Mouse (Mus musculus): Measurements from ENCODE around the gene Ivns1abp. TPM values are rescaled to one million over a fixed set of nuclear protein-coding genes. Genes with fewer than 3 reads are reported as not detected.

Ivns1abp gene
- total RNA-seq, 2 experiments from 2014 or later, result 102 to 147 TPM

Other genes starting within 250 kb of the Ivns1abp start
- gene Gm47985, start 161.9 kb upstream of the Ivns1abp start, total RNA-seq (2021), result not detected
- gene Gm8947, start 152.1 kb upstream of the Ivns1abp start, total RNA-seq (2021), result not detected
- not detected for gene Gm47995, start 146.0 kb upstream of the Ivns1abp start, total RNA-seq (2021)
- gene 3110040M04Rik, start 140.4 kb upstream of the Ivns1abp start, total RNA-seq (2021), result not detected
- not detected for gene Gm47996, start 134.3 kb upstream of the Ivns1abp start, total RNA-seq (2021)
- 10 to 100 TPM; 18.1 to 19.1 TPM for gene Swt1, start 84.0 kb downstream of the Ivns1abp start, total RNA-seq (2021)
- gene Trmt1l, start 84.1 kb downstream of the Ivns1abp start, total RNA-seq (2021), result 10 to 100 TPM; 30.1 to 31.5 TPM
- 10 to 100 TPM; 46.3 to 67.1 TPM for gene Rnf2, start 156.5 kb downstream of the Ivns1abp start, total RNA-seq (2021)
- gene Fam129a, start 226.7 kb downstream of the Ivns1abp start, total RNA-seq (2021), result 100 to 1,000 TPM; 124 to 180 TPM